19 mouse cellular contexts compared by ENCODE assay signal in the genomic region with DNA sequence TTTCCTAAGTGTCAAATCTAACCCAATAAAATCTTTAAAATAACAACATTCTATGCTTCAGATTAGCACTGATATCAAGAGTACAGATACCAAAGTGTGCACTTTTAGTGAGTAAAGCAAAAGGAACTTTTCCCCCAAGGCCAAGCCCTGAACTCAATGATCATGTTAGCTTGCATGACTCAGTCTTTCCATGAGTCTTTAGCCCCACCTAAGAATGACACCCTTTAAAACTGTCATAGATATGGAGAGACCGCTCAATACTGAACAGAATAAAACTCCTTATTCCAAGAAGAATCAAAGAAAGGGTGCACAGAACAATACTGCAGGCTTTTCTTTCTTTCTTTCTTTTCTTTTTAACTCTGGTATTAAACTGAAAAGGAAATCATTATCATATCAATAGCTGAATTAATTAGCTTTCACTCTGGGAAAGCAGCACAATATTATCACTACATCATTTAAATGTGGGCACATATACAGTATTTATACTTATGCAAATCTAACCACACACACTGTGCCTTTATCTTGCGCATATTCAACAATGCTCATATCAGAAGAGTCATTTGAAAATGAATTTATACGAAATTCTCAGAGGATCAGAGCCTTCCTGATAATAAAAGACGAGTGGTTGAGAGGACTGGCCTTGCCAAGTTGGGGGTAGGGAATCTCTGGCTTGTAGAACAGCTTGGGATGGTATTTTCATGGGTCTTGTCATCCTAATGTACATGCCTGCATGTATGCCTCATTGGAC. TPM values are rescaled to one million over a fixed set of nuclear protein-coding genes. Genes with fewer than 3 reads are reported as not detected.
DNase-seq lines count a peak whose midpoint lies in the region; ATAC-seq lines count a peak whose summit lies in the region.
"Had no signal": no experiment of that assay in that cellular context is flagged by ENCODE, and none has a peak within 500 bp of the region (broad histone marks: within the 10 kb centered on the region; RNA-seq: fewer than 3 reads in every experiment).

No protein-coding gene starts in this region.

- no peak overlapping the region for H3K27ac ChIP-seq in forebrain, embryonic 12.5 days
- no peak overlapping the region for H3K27ac ChIP-seq in midbrain, embryonic 13.5 days
- H3K27ac ChIP-seq: embryonic facial prominence, embryonic 10.5 days; heart, embryonic 13.5 days; limb, embryonic 15.5 days; lung, embryonic 15.5 days; neural tube, embryonic 15.5 days had no signal

- H3K4me2 ChIP-seq in forebrain, embryonic 12.5 days, result no peak overlapping the region
- no peak overlapping the region for H3K4me2 ChIP-seq in midbrain, embryonic 13.5 days (replicated peaks)
- H3K4me2 ChIP-seq: heart, embryonic 13.5 days; limb, embryonic 15.5 days; lung, embryonic 15.5 days; neural tube, embryonic 15.5 days had no signal

- intact Hi-C loops in heart, postnatal 25 days (cut with DNase I), result no loop called here

- peaks cover 20% of the 10 kb centered on the region for H3K4me1 ChIP-seq in forebrain, embryonic 12.5 days
- peaks cover 14% of the 10 kb centered on the region for H3K4me1 ChIP-seq in midbrain, embryonic 13.5 days (replicated peaks)
- H3K4me1 ChIP-seq: embryonic facial prominence, embryonic 10.5 days; limb, embryonic 15.5 days; lung, embryonic 15.5 days had no signal

- no peak overlapping the region for H3K9ac ChIP-seq in forebrain, embryonic 12.5 days
- no peak overlapping the region for H3K9ac ChIP-seq in midbrain, embryonic 13.5 days (replicated peaks)
- H3K9ac ChIP-seq: heart, embryonic 13.5 days; limb, embryonic 15.5 days; lung, embryonic 15.5 days; neural tube, embryonic 15.5 days had no signal

- no peaks in the 10 kb centered on the region for H3K36me3 ChIP-seq in forebrain, embryonic 12.5 days (replicated peaks)
- no peaks in the 10 kb centered on the region for H3K36me3 ChIP-seq in midbrain, embryonic 13.5 days
- H3K36me3 ChIP-seq: embryonic facial prominence, embryonic 10.5 days; heart, embryonic 13.5 days; limb, embryonic 15.5 days; lung, embryonic 15.5 days; neural tube, embryonic 15.5 days had no signal

- no peak overlapping the region for H3K4me3 ChIP-seq in forebrain, embryonic 12.5 days (replicated peaks)
- H3K4me3 ChIP-seq in midbrain, embryonic 13.5 days (replicated peaks), result no peak overlapping the region
- H3K4me3 ChIP-seq: embryonic facial prominence, embryonic 10.5 days; heart, embryonic 13.5 days; limb, embryonic 15.5 days; lung, embryonic 15.5 days; neural tube, embryonic 15.5 days had no signal

- WGBS in forebrain, embryonic 12.5 days, result 15% methylated on average over 4 of the region's 4 CpGs
- WGBS in midbrain, embryonic 13.5 days, result 14% methylated on average over 4 of the region's 4 CpGs

- H3K27me3 ChIP-seq in forebrain, embryonic 12.5 days, result peaks cover 9% of the 10 kb centered on the region; the same call in 1 of the 2 replicates
- peaks cover 2% of the 10 kb centered on the region; the same call in 1 of the 2 replicates for H3K27me3 ChIP-seq in midbrain, embryonic 13.5 days
- H3K27me3 ChIP-seq: heart, embryonic 13.5 days; limb, embryonic 15.5 days; lung, embryonic 15.5 days; neural tube, embryonic 15.5 days had no signal

- no peaks in the 10 kb centered on the region for H3K9me3 ChIP-seq in forebrain, embryonic 12.5 days
- H3K9me3 ChIP-seq in midbrain, embryonic 13.5 days, result no peaks in the 10 kb centered on the region
- H3K9me3 ChIP-seq: embryonic facial prominence, embryonic 10.5 days; heart, embryonic 13.5 days; limb, embryonic 15.5 days; lung, embryonic 15.5 days; neural tube, embryonic 15.5 days had no signal

- peak; percentile 15 for DNase-seq in heart, adult 11 months
- DNase-seq in heart, postnatal 25 days (ENCODE audit: low spot score), result no peak
- no peak for DNase-seq in lung, adult 18-20 months
- no peak for DNase-seq in c-Kit-positive CD71-positive TER-119-positive erythroid progenitor cells, embryonic 14.5 days (ENCODE audit: low spot score)
- no peak for DNase-seq in layer of hippocampus, adult 18-20 months (ENCODE audit: low spot score in 2 of 2)
- DNase-seq: cerebellum, adult 9-10 months; gastrocnemius, postnatal 25 days; kidney, postnatal 4 days; right cerebral cortex, adult 18-20 months; thymus, adult 2 months had no signal

- peak; percentile 63 for ATAC-seq in CD4-positive, CD25-positive, alpha-beta regulatory T cell, adult 4 months
- ATAC-seq in forebrain, embryonic 12.5 days (ENCODE audit: low FRiP score), result peak; percentile 45; the same call in 1 of the 2 replicates
- ATAC-seq in midbrain, embryonic 13.5 days, result peak; percentile 71
- ATAC-seq: intestine, postnatal 0 days had no signal

RNA-seq across cellular contexts. Expression of a gene that starts 43.4 kb away (rescaled TPM):
- 1 to 10 TPM; 1.6 to 3.8 TPM for total RNA-seq in heart, postnatal 25 days (2021)
- polyA plus RNA-seq in CD4-positive, CD25-positive, alpha-beta regulatory T cell, adult 4 months (2017; shearing (Covaris generic)), result 1 to 10 TPM; 1.5 to 3.3 TPM
- 16.8 and 21.9 TPM in 2 replicates for polyA plus RNA-seq in forebrain, embryonic 12.5 days (2016; fragmentation: Nextera tagmentation; extraction: Ambion mirVana)
- 6.8 and 7.3 TPM in 2 replicates for polyA plus RNA-seq in midbrain, embryonic 13.5 days (2015; fragmentation: Nextera tagmentation; extraction: Ambion mirVana)
- 1 to 10 TPM; 2.3 to 2.5 TPM for total RNA-seq in layer of hippocampus, adult 18-20 months (2021)

RNA-seq across cellular contexts. Expression of a gene that starts 46.2 kb away (rescaled TPM):
- under 1 TPM; 0.17 to 0.42 TPM for total RNA-seq in heart, postnatal 25 days (2021)
- not detected for polyA plus RNA-seq in CD4-positive, CD25-positive, alpha-beta regulatory T cell, adult 4 months (2017; shearing (Covaris generic))
- not detected in 2 replicates for polyA plus RNA-seq in forebrain, embryonic 12.5 days (2016; fragmentation: Nextera tagmentation; extraction: Ambion mirVana)
- polyA plus RNA-seq in midbrain, embryonic 13.5 days (2015; fragmentation: Nextera tagmentation; extraction: Ambion mirVana), result 0.13 TPM in 1 of 2 replicates, not detected in the other
- total RNA-seq in layer of hippocampus, adult 18-20 months (2021), result under 1 TPM in 1 of 2 experiments, not detected in 1; 0.20 TPM
- total RNA-seq: gastrocnemius, postnatal 25 days had no signal
- polyA plus RNA-seq: embryonic facial prominence, embryonic 10.5 days; neural tube, embryonic 15.5 days had no signal
